Mouse (Mus musculus): ENCODE measurements around the gene Pfdn5. TPM values are rescaled to one million over a fixed set of nuclear protein-coding genes. Genes with fewer than 3 reads are reported as not detected.
"Not testable (repeated sequence)": the region's sequence is repeated elsewhere in the genome, so short reads cannot be mapped to it uniquely, and the experiment has no call there.

Gene Pfdn5
- total RNA-seq, 2 experiments from 2014 or later, result 386 to 396 TPM

- DNase-seq (ENCODE audit: extremely low spot score in 1 of 2, low spot score in 1 of 2), result peak; percentile 62 to 73
Measured at GRCm38 (mm10) chr15:102331610-102332015, 5.7 kb downstream of the Pfdn5 start, which contains the start of gene Myg1. Myg1 (plus strand) TSS chr15:102331709.

GRCm38 (mm10) chr15:102335254-102335653 lies 9.3 kb downstream of the Pfdn5 start:
- DNase-seq (ENCODE audit: extremely low spot score in 1 of 2, low spot score in 1 of 2), result no peak

DNA sequence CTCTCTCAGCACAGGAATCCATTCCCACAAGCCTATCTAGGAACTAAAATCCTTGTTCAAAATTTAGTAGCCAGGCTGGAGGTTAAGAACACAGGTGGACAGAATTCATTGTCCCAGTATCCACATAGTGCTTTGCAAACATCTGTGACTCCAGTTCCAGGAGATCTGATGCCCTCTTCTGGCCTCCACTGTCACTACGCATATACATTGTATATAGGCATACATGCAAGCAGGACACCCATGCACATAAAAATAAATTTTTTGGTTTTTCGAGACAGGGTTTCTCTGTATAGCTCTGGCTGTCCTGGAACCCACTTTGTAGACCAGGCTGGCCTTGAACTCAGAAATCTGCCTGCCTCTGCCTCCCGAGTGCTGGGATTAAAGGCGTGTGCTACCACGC lies 10.0 kb downstream of the Pfdn5 start:
- not testable (repeated sequence) for DNase-seq (ENCODE audit: extremely low spot score in 1 of 2, low spot score in 1 of 2)

- no peak for DNase-seq (ENCODE audit: extremely low spot score in 1 of 2, low spot score in 1 of 2)
Measured at GRCm38 (mm10) chr15:102336946-102337345, 11.0 kb downstream of the Pfdn5 start.

- no peak for DNase-seq (ENCODE audit: extremely low spot score in 1 of 2, low spot score in 1 of 2)
Measured at GRCm38 (mm10) chr15:102339612-102340011, 13.7 kb downstream of the Pfdn5 start.

- DNase-seq (ENCODE audit: extremely low spot score in 1 of 2, low spot score in 1 of 2), result peak in 1 of 2 experiments; percentile 50
Measured at GRCm38 (mm10) chr15:102341580-102341979, 15.7 kb downstream of the Pfdn5 start.

DNA sequence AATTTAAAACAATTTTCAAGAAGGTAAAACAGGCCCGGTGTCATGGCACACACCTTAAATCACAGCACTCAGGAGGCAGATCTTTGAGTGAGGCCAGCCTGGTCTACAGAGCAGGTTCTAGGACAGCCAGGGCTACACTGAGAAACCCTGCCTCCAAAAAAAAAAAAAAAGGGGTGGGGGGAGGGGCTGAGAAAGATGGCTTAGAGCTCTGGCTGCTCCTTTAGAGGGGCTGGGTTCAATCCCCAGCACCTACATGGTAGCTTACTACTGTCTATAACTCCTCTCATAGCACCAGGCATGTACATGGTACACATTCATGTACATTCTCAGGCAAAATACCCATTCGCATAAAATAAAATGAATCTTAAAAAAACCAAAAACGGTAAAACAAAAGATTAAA lies 18.6 kb downstream of the Pfdn5 start:
- no peak for DNase-seq (ENCODE audit: extremely low spot score in 1 of 2, low spot score in 1 of 2)

DNA sequence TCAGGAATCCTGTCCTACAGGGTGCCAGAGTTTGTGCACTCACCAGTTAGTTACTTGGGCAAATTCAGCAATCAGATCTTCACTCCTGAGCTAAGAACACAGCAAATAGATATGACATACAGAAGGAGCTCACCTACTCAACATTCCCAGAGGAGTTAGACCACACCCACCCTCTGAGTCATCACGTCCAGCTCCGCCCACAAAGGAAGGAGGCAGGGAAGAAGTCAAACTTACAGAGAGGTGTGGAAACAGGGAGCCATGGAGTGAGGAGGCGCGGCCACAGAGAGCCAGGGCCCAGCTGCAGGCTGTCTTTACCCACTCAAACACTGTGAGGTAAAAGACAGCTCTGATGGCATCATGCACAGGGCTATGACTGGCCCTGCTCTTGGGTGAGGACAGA lies 20.5 kb downstream of the Pfdn5 start:
- DNase-seq (ENCODE audit: extremely low spot score in 1 of 2, low spot score in 1 of 2), result no peak

DNA sequence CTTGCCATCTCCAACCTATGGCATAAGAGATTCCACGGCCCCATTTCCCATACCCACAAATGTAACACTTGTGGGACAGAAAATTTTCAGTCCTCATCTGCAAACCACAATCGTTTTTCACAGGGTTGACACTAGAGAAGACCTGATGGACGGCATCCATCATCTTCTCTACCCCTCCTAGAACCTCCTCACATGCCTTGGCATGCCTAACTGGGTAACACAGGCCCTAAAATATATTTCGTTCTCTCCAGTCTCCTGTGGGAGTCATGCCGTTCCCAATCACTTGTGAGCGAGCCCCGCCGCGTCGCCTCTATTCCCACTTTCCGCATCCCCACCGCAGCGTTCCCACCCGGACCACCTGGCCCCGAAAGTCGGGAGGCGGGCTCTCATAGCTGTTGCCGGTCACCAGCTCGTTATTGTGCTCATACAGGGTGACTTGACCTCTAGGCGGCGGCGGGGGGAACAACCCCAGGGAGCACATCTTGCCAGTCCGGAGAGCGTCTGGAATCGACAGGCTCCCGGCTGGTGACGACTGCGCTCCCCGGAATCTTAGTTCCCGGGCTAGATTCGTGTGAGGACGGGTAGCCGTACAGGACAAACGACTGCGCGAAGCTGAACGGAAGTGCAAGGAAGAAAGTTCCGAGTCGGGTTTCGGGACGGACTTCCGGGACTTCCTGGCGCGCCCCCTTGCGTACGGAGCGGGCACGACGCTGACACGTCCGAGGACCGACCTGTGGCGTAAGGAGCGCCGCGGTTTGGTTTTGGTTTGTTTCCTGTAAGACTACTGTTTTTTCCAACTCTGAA lies 24.4 kb downstream of the Pfdn5 start, which contains the start of gene Aaas:
Aaas (minus strand) TSS at position 634 of the 804 bp plus-strand sequence.
- DNase-seq (ENCODE audit: extremely low spot score in 1 of 2, low spot score in 1 of 2), result peak; percentile 89 to 96

- no peak for DNase-seq (ENCODE audit: extremely low spot score in 1 of 2, low spot score in 1 of 2)
Measured at GRCm38 (mm10) chr15:102350942-102351291, 25.0 kb downstream of the Pfdn5 start.

DNA sequence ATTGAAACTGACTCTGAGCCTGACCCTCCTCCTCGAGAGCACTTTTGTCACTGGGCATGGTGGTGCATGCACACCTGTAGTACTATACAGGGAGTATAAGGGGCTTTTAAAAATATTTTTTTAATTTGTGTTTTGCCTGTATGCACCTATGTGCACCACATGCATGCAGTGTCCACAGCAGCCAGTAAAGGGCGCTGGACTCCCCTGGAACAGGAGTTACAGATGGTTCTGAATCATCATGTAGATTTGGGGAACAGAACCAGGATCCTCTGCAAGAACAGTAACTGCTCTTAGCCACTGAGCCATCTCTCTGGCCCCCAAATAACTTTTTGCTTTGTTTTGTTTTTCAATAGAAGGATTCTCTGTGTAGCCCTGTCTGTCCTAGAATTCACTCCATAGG lies 26.3 kb downstream of the Pfdn5 start:
- no peak for DNase-seq (ENCODE audit: extremely low spot score in 1 of 2, low spot score in 1 of 2)

DNA sequence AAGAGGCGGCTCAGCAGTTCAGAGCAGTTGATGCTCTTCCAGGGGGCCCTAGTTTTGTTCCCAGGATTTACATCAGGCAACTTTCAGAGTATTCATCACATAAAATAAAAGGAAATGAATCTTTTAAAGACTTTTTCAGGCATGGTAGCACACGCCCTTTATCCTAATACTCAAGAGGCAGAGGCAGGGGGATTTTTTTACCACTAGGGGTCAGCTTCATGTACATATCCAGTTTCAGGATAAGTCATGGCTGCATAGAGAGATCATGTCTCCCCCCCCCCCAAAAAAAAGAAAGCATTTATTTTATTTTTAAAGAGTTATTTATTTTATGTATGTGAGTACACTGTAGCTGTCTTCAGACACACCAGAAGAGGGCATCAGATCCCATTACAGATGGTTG lies 28.1 kb downstream of the Pfdn5 start:
- no peak for DNase-seq (ENCODE audit: extremely low spot score in 1 of 2, low spot score in 1 of 2)

DNA sequence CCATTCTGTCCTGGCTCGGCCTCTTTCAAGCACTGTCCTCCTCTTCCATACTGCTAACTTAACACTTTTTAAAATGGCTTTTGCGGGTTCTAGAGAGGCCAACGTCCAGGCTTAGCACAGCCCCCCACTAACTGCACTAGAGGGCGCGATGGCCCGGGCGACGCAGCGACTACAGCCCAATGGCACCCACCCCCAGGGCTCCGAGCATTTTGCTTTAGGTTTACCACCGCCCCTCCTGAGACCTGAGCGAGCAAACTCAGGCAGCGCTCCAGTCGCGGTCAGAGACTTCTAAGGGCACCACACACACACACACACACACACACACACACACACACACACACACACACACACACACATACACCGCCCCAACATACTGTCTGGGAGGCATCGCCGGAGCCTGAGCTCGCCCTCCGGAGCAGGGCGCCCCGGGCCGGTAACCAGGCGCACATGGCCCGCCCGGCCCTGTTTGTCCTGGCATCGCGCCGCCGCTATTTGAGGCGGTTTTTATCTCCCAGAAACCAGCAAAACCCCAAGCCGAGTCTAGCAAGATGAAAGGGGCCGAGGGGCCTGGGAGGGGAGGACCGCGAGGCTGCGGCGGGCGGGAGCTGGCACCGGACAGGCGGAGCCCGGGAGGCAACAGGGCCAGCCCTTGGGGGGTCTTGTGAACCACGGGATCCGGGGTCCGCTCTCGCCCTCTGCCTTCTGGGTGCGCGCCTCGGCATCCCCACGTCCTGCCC lies 29.4 kb downstream of the Pfdn5 start:
- peak; percentile 22 to 25 for DNase-seq (ENCODE audit: extremely low spot score in 1 of 2, low spot score in 1 of 2)

GRCm38 (mm10) chr15:102355871-102356441 lies 30.0 kb downstream of the Pfdn5 start:
- peak in 1 of 2 experiments; percentile 25 for DNase-seq (ENCODE audit: extremely low spot score in 1 of 2, low spot score in 1 of 2)

- no peak for DNase-seq (ENCODE audit: extremely low spot score in 1 of 2, low spot score in 1 of 2)
Measured at GRCm38 (mm10) chr15:102356501-102357325, 30.8 kb downstream of the Pfdn5 start.

DNA sequence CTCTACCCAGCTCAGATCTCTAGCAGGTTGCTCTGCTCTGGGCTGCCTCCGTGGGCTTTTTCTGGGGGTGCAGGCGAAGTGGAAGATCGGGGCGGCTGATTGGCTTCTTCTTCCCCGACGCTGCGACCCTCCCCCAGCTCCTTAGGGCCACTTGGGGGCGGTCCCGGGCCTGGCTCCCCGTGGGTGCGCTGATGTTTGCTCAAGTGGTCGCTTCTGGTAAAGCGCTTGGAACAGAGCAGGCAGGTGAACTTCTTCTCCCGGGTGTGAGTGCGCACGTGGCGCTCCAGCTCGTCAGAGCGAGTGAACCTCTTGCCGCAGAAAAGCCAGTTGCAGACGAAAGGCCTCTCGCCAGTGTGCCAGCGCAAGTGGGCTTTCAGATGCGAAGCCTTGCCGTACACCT lies 32.2 kb downstream of the Pfdn5 start:
- DNase-seq (ENCODE audit: extremely low spot score in 1 of 2, low spot score in 1 of 2), result no peak

DNA sequence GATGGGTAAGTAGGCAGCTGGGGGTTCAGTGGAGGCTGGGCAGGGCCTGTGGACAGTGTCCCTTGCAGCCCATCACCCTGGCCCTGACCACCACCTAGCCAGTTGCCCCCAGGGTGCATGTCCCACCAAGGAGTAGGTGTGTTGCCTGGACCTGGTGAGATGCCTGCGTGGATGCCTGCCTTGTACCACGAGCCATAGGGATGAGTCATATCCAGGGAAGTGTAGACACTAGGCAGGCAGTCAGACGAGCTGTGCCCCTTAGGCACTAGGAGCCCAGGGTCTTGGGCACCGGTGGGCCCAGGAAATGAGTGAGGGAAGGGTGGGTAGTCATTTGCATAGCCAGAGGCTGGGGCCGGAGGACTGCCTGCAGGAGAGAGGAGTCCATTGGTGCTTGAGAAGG lies 32.9 kb downstream of the Pfdn5 start:
- no peak for DNase-seq (ENCODE audit: extremely low spot score in 1 of 2, low spot score in 1 of 2)

GRCm38 (mm10) chr15:102362648-102363047 lies 36.7 kb downstream of the Pfdn5 start:
- no peak for DNase-seq (ENCODE audit: extremely low spot score in 1 of 2, low spot score in 1 of 2)

GRCm38 (mm10) chr15:102364678-102365077 lies 38.8 kb downstream of the Pfdn5 start:
- no peak for DNase-seq (ENCODE audit: extremely low spot score in 1 of 2, low spot score in 1 of 2)

- DNase-seq (ENCODE audit: extremely low spot score in 1 of 2, low spot score in 1 of 2), result no peak
Measured at GRCm38 (mm10) chr15:102366238-102366637, 40.3 kb downstream of the Pfdn5 start.

Data from layer of hippocampus, postnatal 25 days (tissue).